Mouse (Mus musculus) urinary bladder, postnatal 14 days (tissue): ENCODE measurements at regions not wholly inside any gene's neighbourhood (a gene's known extent, or its start where the extent isn't known, plus 50 kb on each side); places are given as distances from the start of the nearest gene placed in this dataset.
"Not testable (repeated sequence)": the region's sequence is repeated elsewhere in the genome, so short reads cannot be mapped to it uniquely, and the experiment has no call there.

Experiments
- DNase-seq: peaks from one replicate; pipeline ENCODE4 v3.0.0; 2021; ENCODE audit warnings: low spot score

GRCm38 (mm10) chr11:16638349-16638748 is 113.7 kb upstream of the Egfr start:
- no peak for DNase-seq

GRCm38 (mm10) chr11:16649599-16649998 is 102.4 kb upstream of the Egfr start:
- DNase-seq = no peak

GRCm38 (mm10) chr11:16663806-16664205 is 88.2 kb upstream of the Egfr start:
- DNase-seq = no peak

- DNase-seq = no peak
These were observed 82.4 kb upstream of the Egfr start for GRCm38 (mm10) chr11:16669453-16670251.

GRCm38 (mm10) chr11:16670282-16670681 is 81.7 kb upstream of the Egfr start:
- no peak for DNase-seq

- not testable (repeated sequence) for DNase-seq
These were observed 76.1 kb upstream of the Egfr start for GRCm38 (mm10) chr11:16675951-16676350.

GRCm38 (mm10) chr11:16683538-16683937 is 68.5 kb upstream of the Egfr start:
- DNase-seq = no peak

GRCm38 (mm10) chr11:16695596-16695995 is 56.4 kb upstream of the Egfr start:
- DNase-seq = no peak

- DNase-seq = no peak
These were observed 55.2 kb upstream of the Egfr start for GRCm38 (mm10) chr11:16696787-16697186.

GRCm38 (mm10) chr11:16701826-16702225 is 50.2 kb upstream of the Egfr start:
- DNase-seq = no peak
